Mouse (Mus musculus) liver, adult 2 months (tissue): Measurements from ENCODE around the gene Hdac7. TPM values are rescaled to one million over a fixed set of nuclear protein-coding genes. Genes with fewer than 3 reads are reported as not detected.

Source experiments
- DNase-seq: peaks from one replicate; pipeline ENCODE4 v3.0.0-alpha.2; 2011; ENCODE audit warnings: low read depth, low spot score; ENCODE audit errors: extremely low read depth
- H3K27ac ChIP-seq: fragments of 200-500 bp; replicated peaks from 2 replicates; pipeline ENCODE4 v1.5.1; 2012; ENCODE audit warnings: low read depth, mild to moderate bottlenecking, control low read depth, inconsistent platforms, low read length; ENCODE audit not compliant: insufficient read depth
- H3K27me3 ChIP-seq: fragments of 200-500 bp; 2 replicates; pipeline ENCODE4 v1.6.1; 2012; ENCODE audit warnings: mild to moderate bottlenecking, moderate library complexity, low read length, inconsistent platforms; ENCODE audit not compliant: control insufficient read depth, insufficient read depth
- H3K36me3 ChIP-seq: fragments of 200-500 bp; 2 replicates; pipeline ENCODE4 v1.6.1; 2012; ENCODE audit warnings: low read length, inconsistent platforms; ENCODE audit not compliant: control insufficient read depth, insufficient read depth
- H3K4me1 ChIP-seq: fragments of 200-500 bp; 2 replicates; pipeline ENCODE4 v1.6.1; 2011; ENCODE audit warnings: low read length; ENCODE audit not compliant: control insufficient read depth, insufficient read depth
- H3K4me3 ChIP-seq: fragments of 200-500 bp; 2 replicates; pipeline ENCODE4 v1.5.1; 2011; ENCODE audit warnings: low read depth, mild to moderate bottlenecking, control low read depth, low read length, moderate library complexity; ENCODE audit not compliant: insufficient read depth
- H3K79me2 ChIP-seq: fragments of 200-500 bp; 2 replicates; pipeline ENCODE4 v1.6.1; 2012; ENCODE audit warnings: inconsistent platforms, mild to moderate bottlenecking, low read length, moderate library complexity; ENCODE audit not compliant: control insufficient read depth, insufficient read depth
- H3K9ac ChIP-seq: fragments of 200-500 bp; 2 replicates; pipeline ENCODE4 v1.6.1; 2012; ENCODE audit warnings: low read depth, mild to moderate bottlenecking, control low read depth, inconsistent platforms, low read length
- CTCF ChIP-seq: fragments of 200-500 bp; IDR thresholded peaks from 2 replicates; pipeline ENCODE4 v1.5.1; 2011; ENCODE audit warnings: low read depth, low read length, control low read depth
- POLR2A ChIP-seq: fragments of 200-500 bp; IDR thresholded peaks from 2 replicates; pipeline ENCODE4 v1.6.1; 2011; ENCODE audit warnings: low read length, control low read depth; ENCODE audit not compliant: insufficient read depth; ENCODE audit errors: extremely low read depth
- WGBS: fragments of 180-500 bp; shearing (Covaris S2); methylation state at CpG from one replicate; pipeline ENCODE4 v1.1.7; 2018; 5-methylcytosine and 5-hydroxymethylcytosine counted together
- polyA plus RNA-seq: library from polyadenylated mRNA; depleted of rRNA; stranded (reverse); fragments of >200 nt; gene quantifications from 2 replicates; pipeline ENCODE4 v1.2.3, GENCODE M21; 2012; rRNA removed
- total RNA-seq: library from RNA; depleted of rRNA; stranded (reverse); fragments of >200 nt; gene quantifications from 2 replicates; pipeline ENCODE4 v1.2.3, GENCODE M21; 2014; rRNA removed

Hdac7 gene
- total and polyA plus RNA-seq, 2 experiments: 2.5 to 9.5 TPM

- Histone ChIP-seq H3K79me2 (no peaks in the 10 kb centered on the region), H3K4me1 (no peaks in the 10 kb centered on the region), H3K4me3 (no peak overlapping the region), H3K27ac (no peak overlapping the region), H3K9ac (no peak overlapping the region), H3K27me3 (no peaks in the 10 kb centered on the region), H3K36me3 (no peaks in the 10 kb centered on the region)
- TF ChIP-seq POLR2A (no peak), CTCF (no peak)
- no peak for DNase-seq
- WGBS: 90% methylated on average over 10 of the region's 10 CpGs
These were observed 99.4 kb downstream of the Hdac7 start for GRCm38 (mm10) chr15:97744930-97745329.

- TF ChIP-seq POLR2A (no peak), CTCF (no peak)
- Histone ChIP-seq H3K27me3 (no peaks in the 10 kb centered on the region), H3K27ac (no peak overlapping the region), H3K9ac (no peak overlapping the region), H3K79me2 (no peaks in the 10 kb centered on the region), H3K4me3 (no peak overlapping the region), H3K36me3 (no peaks in the 10 kb centered on the region), H3K4me1 (no peaks in the 10 kb centered on the region)
- 83% methylated on average over 12 of the region's 12 CpGs for WGBS
- no peak for DNase-seq
These were observed 100.3 kb downstream of the Hdac7 start for GRCm38 (mm10) chr15:97743961-97744525.

GRCm38 (mm10) chr15:97743210-97743609, 101.1 kb downstream of the Hdac7 start:
- Histone ChIP-seq H3K9ac (no peak overlapping the region), H3K4me1 (no peaks in the 10 kb centered on the region), H3K27ac (no peak overlapping the region), H3K27me3 (no peaks in the 10 kb centered on the region), H3K36me3 (no peaks in the 10 kb centered on the region), H3K79me2 (no peaks in the 10 kb centered on the region), H3K4me3 (no peak overlapping the region)
- no peak for DNase-seq
- WGBS: 84% methylated on average over 5 of the region's 5 CpGs
- TF ChIP-seq CTCF: no peak
- TF ChIP-seq POLR2A: no peak

Other genes with a start within 250 kb of the Hdac7 start
- 7.7 and 8.7 TPM in 2 replicates for gene Rpap3, start 138.7 kb downstream of the Hdac7 start, total RNA-seq
- gene Rpap3, start 138.7 kb downstream of the Hdac7 start, polyA plus RNA-seq: 2.2 and 2.5 TPM in 2 replicates
- gene Endou, start 113.2 kb downstream of the Hdac7 start, total RNA-seq: 0.47 and 0.55 TPM in 2 replicates
- gene Endou, start 113.2 kb downstream of the Hdac7 start, polyA plus RNA-seq: 0.21 and 0.32 TPM in 2 replicates
- 1.8 and 3.2 TPM in 2 replicates for gene Rapgef3, start 76.5 kb downstream of the Hdac7 start, total RNA-seq
- 2.7 and 4.9 TPM in 2 replicates for gene Rapgef3, start 76.5 kb downstream of the Hdac7 start, polyA plus RNA-seq
- 15.2 and 21.1 TPM in 2 replicates for gene Slc48a1, start 66.0 kb downstream of the Hdac7 start, total RNA-seq
- 54.9 and 58.6 TPM in 2 replicates for gene Slc48a1, start 66.0 kb downstream of the Hdac7 start, polyA plus RNA-seq
- under 0.01 and 0.09 TPM in 2 replicates for gene Vdr, start 66.1 kb upstream of the Hdac7 start, total RNA-seq
- 0.04 TPM in 2 replicates for gene Vdr, start 66.1 kb upstream of the Hdac7 start, polyA plus RNA-seq
- gene Tmem106c, start 119.7 kb upstream of the Hdac7 start, total RNA-seq: 11.2 and 13.2 TPM in 2 replicates
- gene Tmem106c, start 119.7 kb upstream of the Hdac7 start, polyA plus RNA-seq: 30.9 and 33.7 TPM in 2 replicates
- not detected in 2 replicates for gene Col2a1, start 160.2 kb upstream of the Hdac7 start, total RNA-seq
- not detected in 2 replicates for gene Col2a1, start 160.2 kb upstream of the Hdac7 start, polyA plus RNA-seq
- 9.4 and 10.5 TPM in 2 replicates for gene Pfkm, start 248.1 kb upstream of the Hdac7 start, total RNA-seq
- 10.8 and 12.3 TPM in 2 replicates for gene Pfkm, start 248.1 kb upstream of the Hdac7 start, polyA plus RNA-seq
- 4.4 TPM in 2 replicates for gene Senp1, start 249.2 kb upstream of the Hdac7 start, total RNA-seq
- gene Senp1, start 249.2 kb upstream of the Hdac7 start, polyA plus RNA-seq: 2.2 and 3.7 TPM in 2 replicates